Mouse (Mus musculus) ES-E14 (cell line): Measurements from ENCODE around the gene Cnpy1.

Experiments
- CHD2 ChIP-seq: IDR thresholded peaks from 2 replicates; pipeline ENCODE4 v1.6.1; 2014; ENCODE audit warnings: mild to moderate bottlenecking, low read depth, low read length, inconsistent platforms
- HCFC1 ChIP-seq: IDR thresholded peaks from 2 replicates; pipeline ENCODE4 v1.6.1; 2012; ENCODE audit warnings: low read length, inconsistent platforms, borderline replicate concordance; ENCODE audit not compliant: insufficient read depth
- MAFK ChIP-seq: IDR thresholded peaks from 2 replicates; pipeline ENCODE4 v1.6.1; 2014; ENCODE audit warnings: mild to moderate bottlenecking, low read depth, low read length, inconsistent platforms; ENCODE audit not compliant: insufficient read depth
- ZC3H11A ChIP-seq: IDR thresholded peaks from 2 replicates; pipeline ENCODE4 v1.6.1; 2012; ENCODE audit warnings: low read depth, mild to moderate bottlenecking, inconsistent platforms, low read length, borderline replicate concordance
- ZNF384 ChIP-seq: IDR thresholded peaks from 2 replicates; pipeline ENCODE4 v1.6.1; 2012; ENCODE audit warnings: low read depth, low read length, inconsistent platforms

DNA sequence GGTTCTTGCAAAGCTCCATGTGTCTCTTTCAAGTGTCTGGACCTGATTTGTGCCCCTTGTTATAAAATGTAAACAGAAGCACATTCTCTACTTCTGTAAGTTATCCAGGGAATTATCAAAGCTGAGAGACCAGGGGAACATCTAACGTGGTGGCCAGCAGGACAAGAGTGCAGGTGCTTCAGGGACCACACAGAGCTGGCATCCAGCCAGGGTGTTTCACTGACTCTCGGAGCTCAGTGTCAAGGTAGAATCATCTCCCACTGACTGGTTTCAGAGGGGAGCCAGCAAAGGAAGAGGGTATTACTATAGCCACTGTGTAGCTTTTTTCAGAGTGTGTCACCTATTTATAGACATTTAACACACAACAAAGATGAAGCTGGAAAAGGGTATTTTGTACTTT is 22.0 kb upstream of the Cnpy1 start:
- no peak for TF ChIP-seq ZNF384
- no peak for TF ChIP-seq MAFK
- no peak for TF ChIP-seq HCFC1
- TF ChIP-seq CHD2: no peak
- TF ChIP-seq ZC3H11A: no peak
